Mouse (Mus musculus) MEL (cell line): ENCODE results near the gene Gm38655. TPM values are rescaled to one million over a fixed set of nuclear protein-coding genes. Genes with fewer than 3 reads are reported as not detected.

ENCODE experiments used
- DNase-seq: peaks from one replicate; pipeline ENCODE4 v3.0.0; 2011; ENCODE audit warnings: low read depth, low spot score
- H3K27ac ChIP-seq: 2 replicates; pipeline ENCODE4 v1.5.1; 2012; ENCODE audit warnings: low read depth, mild to moderate bottlenecking, control low read depth, low read length, moderate library complexity; ENCODE audit not compliant: control insufficient read depth
- H3K27me3 ChIP-seq, 2 experiments: fragments of 150-350 bp in 1 of 2; sonication (generic) in 1 of 2; 2 replicates each; pipeline ENCODE4 v1.6.1; 2012; ENCODE audit warnings: low read length in 2 of 2, mild to moderate bottlenecking in 2 of 2, improper control_type of control experiment in 1 of 2, moderate library complexity in 1 of 2; ENCODE audit not compliant: insufficient read depth in 2 of 2, control insufficient read depth in 1 of 2
- H3K36me3 ChIP-seq, 2 experiments: 2 replicates each; pipeline ENCODE4 v1.6.1; 2012 to 2014; ENCODE audit warnings: low read length in 2 of 2, improper control_type of control experiment in 1 of 2, inconsistent platforms in 1 of 2, mild to moderate bottlenecking in 1 of 2; ENCODE audit not compliant: insufficient read depth in 2 of 2, control insufficient read depth in 1 of 2
- H3K4me1 ChIP-seq, 2 experiments: fragments of 150-350 bp in 1 of 2; sonication (generic) in 1 of 2; 2 replicates each; pipeline ENCODE4 v1.6.1; 2012; ENCODE audit warnings: low read length in 2 of 2, improper control_type of control experiment in 1 of 2, mild to moderate bottlenecking in 1 of 2; ENCODE audit not compliant: insufficient read depth in 2 of 2, control insufficient read depth in 1 of 2
- H3K4me3 ChIP-seq, 2 experiments: fragments of 150-350 bp in 1 of 2; sonication (generic) in 1 of 2; 2 replicates each; pipeline ENCODE4 v1.5.1; 2012; ENCODE audit warnings: low read depth in 2 of 2, low read length in 2 of 2, mild to moderate bottlenecking in 2 of 2, moderate library complexity in 2 of 2, control low read depth in 1 of 2, improper control_type of control experiment in 1 of 2; ENCODE audit not compliant: control insufficient read depth in 1 of 2, insufficient read depth in 1 of 2
- H3K79me2 ChIP-seq: 2 replicates; pipeline ENCODE4 v1.6.1; 2012; ENCODE audit warnings: mild to moderate bottlenecking, low read length, moderate library complexity; ENCODE audit not compliant: control insufficient read depth, poor library complexity, insufficient read depth
- H3K9ac ChIP-seq: 2 replicates; pipeline ENCODE4 v1.6.1; 2012; ENCODE audit warnings: low read depth, mild to moderate bottlenecking, control low read depth, low read length, moderate library complexity; ENCODE audit not compliant: control insufficient read depth, poor library complexity, severe bottlenecking
- H3K9me3 ChIP-seq: fragments of 150-350 bp; sonication (generic); replicated peaks from 2 replicates; pipeline ENCODE4 v1.6.1; 2012; ENCODE audit warnings: mild to moderate bottlenecking, low read length, improper control_type of control experiment, moderate library complexity; ENCODE audit not compliant: insufficient read depth
- CHD1 ChIP-seq: IDR thresholded peaks from 2 replicates; pipeline ENCODE4 v1.6.1; 2012; ENCODE audit warnings: low read depth, mild to moderate bottlenecking, inconsistent platforms, low read length, improper control_type of control experiment
- CHD2 ChIP-seq: IDR thresholded peaks from 2 replicates; pipeline ENCODE4 v1.6.1; 2011; ENCODE audit warnings: low read length, improper control_type of control experiment
- CTCF ChIP-seq, 3 experiments: IDR thresholded peaks in 2 of 3; conservative IDR thresholded peaks in 1 of 3; 2 replicates each; pipeline ENCODE4 v1.5.1; 2011 to 2012; ENCODE audit warnings: low read length in 3 of 3, low read depth in 2 of 3, mild to moderate bottlenecking in 2 of 3, improper control_type of control experiment in 1 of 3, inconsistent platforms in 1 of 3, mixed read lengths in 1 of 3, moderate library complexity in 1 of 3; ENCODE audit not compliant: control insufficient read depth in 1 of 3, insufficient read depth in 1 of 3, poor library complexity in 1 of 3, severe bottlenecking in 1 of 3
- E2F4 ChIP-seq: IDR thresholded peaks from 2 replicates; pipeline ENCODE4 v1.6.1; 2011; ENCODE audit warnings: low read depth, low read length, improper control_type of control experiment, borderline replicate concordance
- ELF1 ChIP-seq: IDR thresholded peaks from 2 replicates; pipeline ENCODE4 v1.6.1; 2014; ENCODE audit warnings: low read depth, mild to moderate bottlenecking, inconsistent platforms, low read length, improper control_type of control experiment, moderate library complexity
- EP300 ChIP-seq, 2 experiments: IDR thresholded peaks; 2 replicates each; pipeline ENCODE4 v1.6.1; 2011; ENCODE audit warnings: improper control_type of control experiment in 2 of 2, low read length in 2 of 2, low read depth in 1 of 2, mild to moderate bottlenecking in 1 of 2
- ETS1 ChIP-seq: IDR thresholded peaks from 2 replicates; pipeline ENCODE4 v1.6.1; 2012; ENCODE audit warnings: low read depth, mild to moderate bottlenecking, inconsistent platforms, low read length, improper control_type of control experiment, moderate library complexity
- GABPA ChIP-seq: IDR thresholded peaks from 2 replicates; pipeline ENCODE4 v1.6.1; 2012; ENCODE audit warnings: low read depth, mild to moderate bottlenecking, inconsistent platforms, low read length, improper control_type of control experiment, moderate library complexity
- GATA1 ChIP-seq: IDR thresholded peaks from 2 replicates; pipeline ENCODE4 v1.6.1; 2011; ENCODE audit warnings: low read depth, low read length, improper control_type of control experiment
- HCFC1 ChIP-seq: IDR thresholded peaks from 2 replicates; pipeline ENCODE4 v1.6.1; 2012; ENCODE audit warnings: low read depth, mild to moderate bottlenecking, inconsistent platforms, low read length, improper control_type of control experiment, moderate library complexity
- KAT2A ChIP-seq: conservative IDR thresholded peaks from 2 replicates; pipeline ENCODE4 v1.6.1; 2012; ENCODE audit warnings: low read depth, low read length, improper control_type of control experiment, inconsistent platforms
- MAFK ChIP-seq: IDR thresholded peaks from 2 replicates; pipeline ENCODE4 v1.6.1; 2011; ENCODE audit warnings: low read depth, mild to moderate bottlenecking, low read length, improper control_type of control experiment, borderline replicate concordance
- MAX ChIP-seq: IDR thresholded peaks from 2 replicates; pipeline ENCODE4 v1.6.1; 2011; ENCODE audit warnings: low read length, improper control_type of control experiment
- MAZ ChIP-seq: IDR thresholded peaks from 2 replicates; pipeline ENCODE4 v1.6.1; 2012; ENCODE audit warnings: low read depth, mild to moderate bottlenecking, inconsistent platforms, low read length, improper control_type of control experiment
- MEF2A ChIP-seq: IDR thresholded peaks from 2 replicates; pipeline ENCODE4 v1.6.1; 2014; ENCODE audit warnings: low read depth, mild to moderate bottlenecking, inconsistent platforms, low read length, improper control_type of control experiment; ENCODE audit not compliant: poor library complexity, insufficient replicate concordance, severe bottlenecking; ENCODE audit errors: extremely low read depth
- MXI1 ChIP-seq: IDR thresholded peaks from 2 replicates; pipeline ENCODE4 v1.6.1; 2011; ENCODE audit warnings: mild to moderate bottlenecking, low read depth, low read length, improper control_type of control experiment
- MYB ChIP-seq: IDR thresholded peaks from 2 replicates; pipeline ENCODE4 v1.6.1; 2011; ENCODE audit warnings: mild to moderate bottlenecking, low read depth, low read length, improper control_type of control experiment
- NELFE ChIP-seq: IDR thresholded peaks from 2 replicates; pipeline ENCODE4 v1.6.1; 2011; ENCODE audit warnings: low read depth, low read length, improper control_type of control experiment
- NRF1 ChIP-seq: IDR thresholded peaks from 2 replicates; pipeline ENCODE4 v1.6.1; 2014; ENCODE audit warnings: low read depth, mild to moderate bottlenecking, inconsistent platforms, low read length, improper control_type of control experiment, moderate library complexity; ENCODE audit not compliant: poor library complexity, insufficient read depth, severe bottlenecking
- POLR2A ChIP-seq, 2 experiments: IDR thresholded peaks; 2 replicates each; pipeline ENCODE4 v1.6.1; 2011 to 2012; ENCODE audit warnings: low read length in 2 of 2, mild to moderate bottlenecking in 2 of 2, control low read depth in 1 of 2, improper control_type of control experiment in 1 of 2, low read depth in 1 of 2, moderate library complexity in 1 of 2; ENCODE audit not compliant: control insufficient read depth in 1 of 2, insufficient read depth in 1 of 2, poor library complexity in 1 of 2
- POLR2AphosphoS2 ChIP-seq: IDR thresholded peaks from 2 replicates; pipeline ENCODE4 v1.6.1; 2011; ENCODE audit warnings: low read length, improper control_type of control experiment
- POLR2AphosphoS5 ChIP-seq: IDR thresholded peaks from 2 replicates; pipeline ENCODE4 v1.6.1; 2012; ENCODE audit warnings: low read depth, borderline replicate concordance, mild to moderate bottlenecking, inconsistent platforms, low read length, moderate library complexity, mixed read lengths
- RAD21 ChIP-seq: IDR thresholded peaks from 2 replicates; pipeline ENCODE4 v1.6.1; 2011; ENCODE audit warnings: mild to moderate bottlenecking, low read depth, low read length, improper control_type of control experiment
- RCOR1 ChIP-seq: IDR thresholded peaks from 2 replicates; pipeline ENCODE4 v1.6.1; 2012; ENCODE audit warnings: low read depth, mild to moderate bottlenecking, inconsistent platforms, low read length, improper control_type of control experiment
- SIN3A ChIP-seq: IDR thresholded peaks from 2 replicates; pipeline ENCODE4 v1.6.1; 2012; ENCODE audit warnings: low read length, improper control_type of control experiment, inconsistent platforms
- SMC3 ChIP-seq: IDR thresholded peaks from 2 replicates; pipeline ENCODE4 v1.6.1; 2011; ENCODE audit warnings: low read depth, low read length, improper control_type of control experiment
- TAL1 ChIP-seq: IDR thresholded peaks from 2 replicates; pipeline ENCODE4 v1.6.1; 2012; ENCODE audit warnings: mild to moderate bottlenecking, inconsistent platforms, low read length, moderate library complexity, mixed read lengths
- TBP ChIP-seq: IDR thresholded peaks from 2 replicates; pipeline ENCODE4 v1.8.0; 2011; ENCODE audit warnings: low read depth, low read length, improper control_type of control experiment
- TCF12 ChIP-seq: IDR thresholded peaks from 2 replicates; pipeline ENCODE4 v1.6.1; 2014; ENCODE audit warnings: low read depth, mild to moderate bottlenecking, inconsistent platforms, low read length, improper control_type of control experiment, moderate library complexity
- UBTF ChIP-seq: IDR thresholded peaks from 2 replicates; pipeline ENCODE4 v1.6.1; 2012; ENCODE audit warnings: low read depth, mild to moderate bottlenecking, inconsistent platforms, low read length, improper control_type of control experiment, moderate library complexity, borderline replicate concordance; ENCODE audit not compliant: insufficient read depth
- USF1 ChIP-seq: IDR thresholded peaks from 2 replicates; pipeline ENCODE4 v1.6.1; 2014; ENCODE audit warnings: low read depth, mild to moderate bottlenecking, inconsistent platforms, low read length, improper control_type of control experiment, moderate library complexity
- USF2 ChIP-seq, 2 experiments: IDR thresholded peaks; 2 replicates each; pipeline ENCODE4 v1.6.1; 2011 to 2012; ENCODE audit warnings: improper control_type of control experiment in 2 of 2, low read length in 2 of 2, borderline replicate concordance in 1 of 2, inconsistent platforms in 1 of 2, low read depth in 1 of 2, mild to moderate bottlenecking in 1 of 2; ENCODE audit not compliant: insufficient read depth in 1 of 2
- ZC3H11A ChIP-seq: IDR thresholded peaks from 2 replicates; pipeline ENCODE4 v1.6.1; 2012; ENCODE audit warnings: low read depth, mild to moderate bottlenecking, inconsistent platforms, low read length, improper control_type of control experiment
- ZKSCAN1 ChIP-seq: IDR thresholded peaks from 2 replicates; pipeline ENCODE4 v1.6.1; 2012; ENCODE audit warnings: low read depth, mild to moderate bottlenecking, inconsistent platforms, low read length, improper control_type of control experiment, moderate library complexity
- ZMIZ1 ChIP-seq: IDR thresholded peaks from 2 replicates; pipeline ENCODE4 v1.6.1; 2012; ENCODE audit warnings: low read depth, mild to moderate bottlenecking, inconsistent platforms, low read length, improper control_type of control experiment, moderate library complexity
- ZNF384 ChIP-seq: IDR thresholded peaks from 2 replicates; pipeline ENCODE4 v1.6.1; 2012; ENCODE audit warnings: low read depth, mild to moderate bottlenecking, inconsistent platforms, low read length, improper control_type of control experiment
- polyA plus RNA-seq, 2 experiments: library from polyadenylated mRNA; stranded (reverse) in 1 of 2; unstranded in 1 of 2; fragments of >175 nt in 1 of 2; fragments of >200 nt in 1 of 2; gene quantifications; 2 replicates each; pipeline versions ENCODE4 v1.2.1 to v1.2.4; 2012; ENCODE audit warnings: low replicate concordance in 2 of 2, low read depth in 1 of 2; ENCODE audit not compliant: insufficient read length in 2 of 2, insufficient read depth in 1 of 2, missing spikeins in 1 of 2
- total RNA-seq: library from RNA; depleted of rRNA; stranded (reverse); fragments of 300-350 nt; gene quantifications from 2 replicates; pipeline ENCODE4 v1.2.3, GENCODE M21; 2012

Gm38655 gene
- total and polyA plus RNA-seq, 3 experiments: not detected

- DNase-seq: peak; percentile 87
- Histone ChIP-seq H3K9ac (peak overlapping the region; percentile 96), H3K27ac (peak overlapping the region; percentile 92), H3K36me3 (peaks cover 1 to 27% of the 10 kb centered on the region in 2 experiments), H3K4me3 (peak overlapping the region; percentile 76 to 86), H3K27me3 (no peaks in the 10 kb centered on the region), H3K79me2 (peaks cover 35% of the 10 kb centered on the region), H3K9me3 (no peaks in the 10 kb centered on the region), H3K4me1 (peaks cover 7 to 42% of the 10 kb centered on the region in 2 experiments)
- no peak for TF ChIP-seq SMC3
- TF ChIP-seq CHD1: peak; percentile 93; the same call in 1 of the 2 replicates
- no peak for TF ChIP-seq UBTF
- no peak for TF ChIP-seq ZNF384
- no peak for TF ChIP-seq RAD21
- peak; percentile 64 for TF ChIP-seq TCF12
- TF ChIP-seq MAFK: no peak
- TF ChIP-seq ZKSCAN1: no peak
- TF ChIP-seq USF1: no peak
- 0 out of 2 replicates have a peak, but pooled peaks have one; percentile 43 for TF ChIP-seq ZMIZ1
- TF ChIP-seq HCFC1: no peak
- TF ChIP-seq TAL1: peak; percentile 83
- no peak for TF ChIP-seq MAZ
- no peak for TF ChIP-seq ELF1
- no peak for TF ChIP-seq E2F4
- TF ChIP-seq CTCF (IDR thresholded peaks at IDR 0.05 in 2 of 3, conservative IDR thresholded peaks at IDR 0.05 in 1 of 3; ENCODE audit: control insufficient read depth in 1 of 3, insufficient read depth in 1 of 3, low read depth in 2 of 3, low read length in 3 of 3, poor library complexity in 1 of 3, severe bottlenecking in 1 of 3): no peak
- peak; percentile 74 for TF ChIP-seq MXI1
- TF ChIP-seq NRF1: no peak; the same call in 1 of the 2 replicates
- TF ChIP-seq POLR2A (IDR thresholded peaks at IDR 0.05; ENCODE audit: control insufficient read depth in 1 of 2, insufficient read depth in 1 of 2, low read depth in 1 of 2, low read length in 2 of 2, poor library complexity in 1 of 2): peak in 1 of 2 experiments; percentile 40; a peak in 2 of 4 replicates
- TF ChIP-seq USF2 (IDR thresholded peaks at IDR 0.05; ENCODE audit: borderline replicate concordance in 1 of 2, insufficient read depth in 1 of 2, low read depth in 1 of 2, low read length in 2 of 2): no peak
- TF ChIP-seq CHD2: no peak
- TF ChIP-seq KAT2A: peak; percentile 29; the same call in 1 of the 2 replicates
- TF ChIP-seq NELFE: peak; percentile 31; the same call in 1 of the 2 replicates
- TF ChIP-seq ZC3H11A: no peak
- TF ChIP-seq GATA1: no peak
- peak; percentile 71 for TF ChIP-seq SIN3A
- TF ChIP-seq EP300 (IDR thresholded peaks at IDR 0.05; ENCODE audit: low read depth in 1 of 2, low read length in 2 of 2): peak; percentile 63 to 74
- no peak for TF ChIP-seq POLR2AphosphoS2
- TF ChIP-seq MAX: peak; percentile 64; the same call in 1 of the 2 replicates
- TF ChIP-seq MYB: no peak
- TF ChIP-seq POLR2AphosphoS5: no peak
- TF ChIP-seq TBP: peak; percentile 70; the same call in 1 of the 2 replicates
- TF ChIP-seq MEF2A: no peak
- no peak for TF ChIP-seq GABPA
- peak; percentile 70 for TF ChIP-seq ETS1
- no peak for TF ChIP-seq RCOR1
These were observed 47.8 kb upstream of the Gm38655 start for GRCm38 (mm10) chr17:25222951-25223601.
